Mouse (Mus musculus) liver, embryonic 11.5 days (tissue): ENCODE measurements around the gene Foxj2. TPM values are rescaled to one million over a fixed set of nuclear protein-coding genes. Genes with fewer than 3 reads are reported as not detected.

Experiments used
- microRNA-seq: library from miRNA; unstranded; fragments of <30 nt; microRNA quantifications from one replicate; pipeline ENCODE4, GENCODE M21; 2017; ENCODE audit warnings: borderline number of aligned reads
- polyA plus RNA-seq: library from polyadenylated mRNA; unstranded; fragments of >200 nt; fragmentation: Nextera tagmentation; extraction: Ambion mirVana; gene quantifications from 2 replicates; pipeline ENCODE4 v1.2.1, GENCODE M21; 2014

Gene Foxj2
- polyA plus RNA-seq, 1 experiment from 2014 or later, result 4.0 TPM

Small RNA genes within 50 kb of the gene (microRNA-seq; reads per million reads assigned to microRNA genes)
- gene Mir7231, result not detected

Other genes starting within 250 kb of the Foxj2 start
- 3.7 and 5.6 TPM in 2 replicates for gene Apobec1, start 217.5 kb upstream of the Foxj2 start, polyA plus RNA-seq
- 13.9 and 14.6 TPM in 2 replicates for gene Gdf3, start 209.8 kb upstream of the Foxj2 start, polyA plus RNA-seq
- gene Dppa3, start 193.5 kb upstream of the Foxj2 start, polyA plus RNA-seq, result not detected in 2 replicates
- 0.08 and 0.09 TPM in 2 replicates for gene Nanog, start 112.4 kb upstream of the Foxj2 start, polyA plus RNA-seq
- gene Slc2a3, start 18.3 kb upstream of the Foxj2 start, polyA plus RNA-seq, result 59.4 and 66.8 TPM in 2 replicates
- gene C3ar1, start 36.2 kb downstream of the Foxj2 start, polyA plus RNA-seq, result 2.7 and 3.5 TPM in 2 replicates
- 39.8 and 44.4 TPM in 2 replicates for gene Necap1, start 54.6 kb downstream of the Foxj2 start, polyA plus RNA-seq
- gene Clec4a1, start 101.9 kb downstream of the Foxj2 start, polyA plus RNA-seq, result 3.2 and 3.6 TPM in 2 replicates
- 1.9 and 2.6 TPM in 2 replicates for gene Clec4a3, start 132.6 kb downstream of the Foxj2 start, polyA plus RNA-seq
- 0.25 TPM in 1 of 2 replicates, not detected in the other for gene Clec4a4, start 170.5 kb downstream of the Foxj2 start, polyA plus RNA-seq
- gene Clec4b1, start 230.0 kb downstream of the Foxj2 start, polyA plus RNA-seq, result not detected in 2 replicates